Mouse (Mus musculus): ENCODE results near the gene Apba3.
A peak's percentile ranks its signal among the peaks of the same experiment; 100 is the strongest.

Gene Apba3

GRCm38 (mm10) chr10:81252424-81253419, 14.0 kb upstream of the Apba3 start, which contains the start of gene Matk:
TSS of gene Matk (plus strand) at chr10:81252935.
- DNase-seq (ENCODE audit: low spot score in 2 of 2): no peak

- no peak for DNase-seq (ENCODE audit: low spot score in 2 of 2)
These were observed 11.9 kb upstream of the Apba3 start for GRCm38 (mm10) chr10:81254886-81255285.

- no peak for DNase-seq (ENCODE audit: low spot score in 2 of 2)
These were observed 9.4 kb upstream of the Apba3 start for GRCm38 (mm10) chr10:81257158-81258039.

GRCm38 (mm10) chr10:81259225-81259884, 7.4 kb upstream of the Apba3 start:
- DNase-seq (ENCODE audit: low spot score in 2 of 2): no peak

- no peak for DNase-seq (ENCODE audit: low spot score in 2 of 2)
These were observed 5.7 kb upstream of the Apba3 start for GRCm38 (mm10) chr10:81261025-81261424.

- no peak for DNase-seq (ENCODE audit: low spot score in 2 of 2)
These were observed 1.2 kb upstream of the Apba3 start for GRCm38 (mm10) chr10:81265540-81265939.

GRCm38 (mm10) chr10:81268056-81268455, 1.3 kb downstream of the Apba3 start:
- peak; percentile 92 to 93 for DNase-seq (ENCODE audit: low spot score in 2 of 2)

- DNase-seq (ENCODE audit: low spot score in 2 of 2): no peak
These were observed 2.1 kb downstream of the Apba3 start for GRCm38 (mm10) chr10:81268643-81269412.

GRCm38 (mm10) chr10:81272356-81272755, 5.6 kb downstream of the Apba3 start:
- no peak for DNase-seq (ENCODE audit: low spot score in 2 of 2)

- no peak for DNase-seq (ENCODE audit: low spot score in 2 of 2)
These were observed 7.1 kb downstream of the Apba3 start for GRCm38 (mm10) chr10:81273842-81274241.

- DNase-seq (ENCODE audit: low spot score in 2 of 2): no peak
These were observed 10.9 kb downstream of the Apba3 start for GRCm38 (mm10) chr10:81277676-81278075.

- no peak for DNase-seq (ENCODE audit: low spot score in 2 of 2)
These were observed 12.7 kb downstream of the Apba3 start for GRCm38 (mm10) chr10:81279496-81279895.

- DNase-seq (ENCODE audit: low spot score in 2 of 2): no peak
These were observed 17.4 kb downstream of the Apba3 start for GRCm38 (mm10) chr10:81284189-81284588.

- DNase-seq (ENCODE audit: low spot score in 2 of 2): no peak
These were observed 18.0 kb downstream of the Apba3 start for GRCm38 (mm10) chr10:81284719-81285118.

- peak; percentile 81 to 83 for DNase-seq (ENCODE audit: low spot score in 2 of 2)
These were observed 19.1 kb downstream of the Apba3 start for GRCm38 (mm10) chr10:81285694-81286450.

- no peak for DNase-seq (ENCODE audit: low spot score in 2 of 2)
These were observed 19.8 kb downstream of the Apba3 start for GRCm38 (mm10) chr10:81286586-81286985.

- DNase-seq (ENCODE audit: low spot score in 2 of 2): no peak
These were observed 20.9 kb downstream of the Apba3 start for GRCm38 (mm10) chr10:81287513-81288157.

GRCm38 (mm10) chr10:81288601-81289000, 21.8 kb downstream of the Apba3 start:
- DNase-seq (ENCODE audit: low spot score in 2 of 2): no peak

GRCm38 (mm10) chr10:81289278-81289677, 22.5 kb downstream of the Apba3 start:
- DNase-seq (ENCODE audit: low spot score in 2 of 2): peak in 1 of 2 experiments; percentile 57

GRCm38 (mm10) chr10:81289811-81290210, 23.1 kb downstream of the Apba3 start:
- no peak for DNase-seq (ENCODE audit: low spot score in 2 of 2)
